19 mouse cellular contexts compared by ENCODE assay signal in the genomic region with DNA sequence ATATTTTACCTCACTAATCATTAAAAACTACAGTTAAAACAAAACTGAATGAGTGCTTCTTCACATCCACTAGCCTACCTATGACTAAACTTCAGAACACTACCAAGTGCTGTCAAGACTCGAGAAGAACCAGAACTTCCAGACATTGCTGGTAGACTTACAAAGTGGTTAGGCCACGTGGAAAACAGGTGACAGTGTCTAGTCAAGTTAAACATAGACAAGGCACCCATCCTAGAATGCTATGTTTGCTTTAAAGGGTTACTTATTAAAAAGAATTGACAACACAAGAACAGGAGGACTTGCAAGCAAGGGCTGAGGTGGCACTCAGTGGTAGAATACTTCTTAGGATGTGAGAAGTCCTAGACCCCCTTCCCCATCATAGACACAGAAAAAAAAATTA.
"Had no signal": no experiment of that assay in that cellular context is flagged by ENCODE, and none has a peak within 500 bp of the region (broad histone marks: within the 10 kb centered on the region; RNA-seq: fewer than 3 reads in every experiment).

No protein-coding gene starts in this region.

- H3K9ac ChIP-seq: hindbrain, embryonic 13.5 days; intestine, embryonic 15.5 days; liver, embryonic 14.5 days; midbrain, embryonic 12.5 days; neural tube, embryonic 13.5 days; stomach, embryonic 15.5 days had no signal

- H3K27me3 ChIP-seq: hindbrain, embryonic 13.5 days; intestine, embryonic 15.5 days; midbrain, embryonic 12.5 days; neural tube, embryonic 13.5 days; stomach, embryonic 15.5 days had no signal

- H3K4me1 ChIP-seq: hindbrain, embryonic 13.5 days; intestine, embryonic 15.5 days; midbrain, embryonic 12.5 days; neural tube, embryonic 13.5 days; stomach, embryonic 15.5 days had no signal

- ATAC-seq: hindbrain, embryonic 16.5 days; intestine, embryonic 15.5 days; midbrain, embryonic 16.5 days had no signal

- H3K36me3 ChIP-seq: hindbrain, embryonic 13.5 days; intestine, embryonic 15.5 days; midbrain, embryonic 12.5 days; neural tube, embryonic 13.5 days; stomach, embryonic 15.5 days had no signal

- DNase-seq: layer of hippocampus, postnatal 36 days; lung, adult 2 months; lung, postnatal 14 days; lung, postnatal 4 days; retina, postnatal 1 day; right cerebral cortex, postnatal 25 days; spleen, adult 18-20 months; thymus, postnatal 25 days had no signal

- H3K4me3 ChIP-seq: hindbrain, embryonic 13.5 days; intestine, embryonic 15.5 days; left cerebral cortex, adult 2 months; midbrain, embryonic 12.5 days; myocyte; neural tube, embryonic 13.5 days; stomach, embryonic 15.5 days had no signal

- H3K4me2 ChIP-seq: hindbrain, embryonic 13.5 days; intestine, embryonic 15.5 days; midbrain, embryonic 12.5 days; neural tube, embryonic 13.5 days; stomach, embryonic 15.5 days had no signal

- H3K27ac ChIP-seq: hindbrain, embryonic 13.5 days; intestine, embryonic 15.5 days; kidney, postnatal 0 days; left cerebral cortex, adult 2 months; liver, embryonic 14.5 days; midbrain, embryonic 12.5 days; neural tube, embryonic 13.5 days; stomach, embryonic 15.5 days had no signal

- H3K9me3 ChIP-seq: hindbrain, embryonic 13.5 days; intestine, embryonic 15.5 days; midbrain, embryonic 12.5 days; neural tube, embryonic 13.5 days; stomach, embryonic 15.5 days had no signal
